Mouse (Mus musculus) lung, embryonic 15.5 days (tissue): ENCODE measurements at regions not wholly inside any gene's neighbourhood (a gene's known extent, or its start where the extent isn't known, plus 50 kb on each side); places are given as distances from the start of the nearest gene placed in this dataset.

Source experiments
- ATAC-seq: fragments of 200-750 bp; cut with Nextera tagmentation; 2 replicates; pipeline ENCODE4 v1.8.0; 2017; ENCODE audit warnings: moderate number of reproducible peaks, borderline replicate concordance; ENCODE audit not compliant: low FRiP score, low TSS enrichment; ENCODE audit errors: extremely low read depth
- H3K27ac ChIP-seq: fragments of 300-500 bp; sonication (generic); 2 replicates; pipeline ENCODE4 v1.5.1; 2015; ENCODE audit warnings: moderate library complexity, mild to moderate bottlenecking, inconsistent platforms
- H3K27me3 ChIP-seq: fragments of 300-500 bp; sonication (generic); 2 replicates; pipeline ENCODE4 v1.6.1; 2015; ENCODE audit warnings: inconsistent platforms
- H3K36me3 ChIP-seq: fragments of 300-500 bp; sonication (generic); 2 replicates; pipeline ENCODE4 v1.6.1; 2015; ENCODE audit warnings: inconsistent platforms
- H3K4me1 ChIP-seq: fragments of 300-500 bp; sonication (generic); 2 replicates; pipeline ENCODE4 v1.6.1; 2015; ENCODE audit warnings: inconsistent platforms
- H3K4me2 ChIP-seq: fragments of 300-500 bp; sonication (generic); 2 replicates; pipeline ENCODE4 v1.6.1; 2015; ENCODE audit warnings: inconsistent platforms, mild to moderate bottlenecking, moderate library complexity
- H3K4me3 ChIP-seq: fragments of 300-500 bp; sonication (generic); 2 replicates; pipeline ENCODE4 v1.5.1; 2015; ENCODE audit warnings: mild to moderate bottlenecking, inconsistent platforms
- H3K9ac ChIP-seq: fragments of 300-500 bp; sonication (generic); 2 replicates; pipeline ENCODE4 v1.6.1; 2015; ENCODE audit warnings: inconsistent platforms
- H3K9me3 ChIP-seq: fragments of 300-500 bp; sonication (generic); 2 replicates; pipeline ENCODE4 v1.6.1; 2016; ENCODE audit warnings: inconsistent platforms
- WGBS: fragments of 180-500 bp; shearing (Covaris S2); methylation state at CpG from one replicate; pipeline ENCODE4 v1.1.7; 2015; 5-methylcytosine and 5-hydroxymethylcytosine counted together

DNA sequence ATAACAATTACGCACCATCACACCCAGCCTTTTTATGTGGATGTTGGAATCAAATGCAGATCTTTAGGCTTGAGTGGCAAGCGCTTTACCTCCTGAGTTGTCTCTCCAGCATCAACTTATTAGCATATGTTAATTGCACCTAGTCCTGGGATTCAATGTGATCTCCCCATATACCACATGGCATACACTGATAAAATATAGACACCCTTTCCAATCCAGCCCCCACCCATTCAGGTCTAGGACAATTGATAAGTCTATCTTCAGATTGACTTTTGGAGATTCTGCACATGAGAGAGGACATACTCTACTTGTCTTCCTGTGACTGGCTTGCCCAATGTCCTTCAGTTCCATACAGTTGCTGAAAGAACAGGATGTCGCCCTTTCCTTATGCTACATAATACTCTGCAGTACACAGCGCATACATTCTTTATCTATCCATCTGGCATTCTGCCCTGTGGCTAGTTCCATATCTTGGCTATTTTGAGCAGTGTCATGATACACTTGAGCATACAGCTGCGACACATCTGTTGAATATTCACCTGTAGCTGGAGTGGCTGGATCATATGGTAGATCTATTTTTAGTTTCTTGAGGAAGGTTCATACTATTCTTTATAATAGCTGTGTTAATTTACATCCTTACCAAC is 120.3 kb downstream of the Gsdmc2 start:
- H3K4me2 ChIP-seq, result no peak overlapping the region
- peaks cover 32% of the 10 kb centered on the region for H3K4me1 ChIP-seq
- no peaks in the 10 kb centered on the region for H3K9me3 ChIP-seq
- H3K4me3 ChIP-seq, result no peak overlapping the region
- no peak for ATAC-seq
- H3K27me3 ChIP-seq, result no peaks in the 10 kb centered on the region
- H3K27ac ChIP-seq, result no peak overlapping the region
- no peak overlapping the region for H3K9ac ChIP-seq
- 75% methylated on average over 5 of the region's 5 CpGs for WGBS
- no peaks in the 10 kb centered on the region for H3K36me3 ChIP-seq

DNA sequence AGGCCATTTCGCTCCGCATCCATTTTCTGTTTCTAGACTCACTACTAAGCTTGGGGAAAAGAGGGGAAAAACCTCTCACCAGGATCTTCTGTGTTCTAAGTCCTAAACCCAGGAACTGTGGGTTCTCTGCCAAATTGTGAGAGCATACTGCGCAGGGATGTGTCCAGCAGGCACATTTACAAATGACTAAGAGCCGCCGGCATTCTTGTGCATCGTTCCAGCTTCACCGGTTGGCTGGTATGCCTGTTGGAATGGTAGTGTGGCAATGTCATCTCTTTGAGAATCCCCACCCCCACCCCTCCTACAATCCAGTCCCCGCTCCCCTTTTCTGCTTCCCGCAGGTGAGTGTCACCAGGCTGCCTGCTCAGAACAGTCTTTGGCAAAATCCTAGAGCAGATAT is 122.0 kb downstream of the Gsdmc2 start:
- Histone ChIP-seq H3K27me3 (no peaks in the 10 kb centered on the region), H3K9me3 (no peaks in the 10 kb centered on the region), H3K4me1 (peaks cover 32% of the 10 kb centered on the region), H3K4me2 (no peak overlapping the region), H3K27ac (no peak overlapping the region), H3K4me3 (no peak overlapping the region), H3K36me3 (no peaks in the 10 kb centered on the region), H3K9ac (no peak overlapping the region)
- ATAC-seq, result no peak
- WGBS, result 51% methylated on average over 9 of the region's 9 CpGs

DNA sequence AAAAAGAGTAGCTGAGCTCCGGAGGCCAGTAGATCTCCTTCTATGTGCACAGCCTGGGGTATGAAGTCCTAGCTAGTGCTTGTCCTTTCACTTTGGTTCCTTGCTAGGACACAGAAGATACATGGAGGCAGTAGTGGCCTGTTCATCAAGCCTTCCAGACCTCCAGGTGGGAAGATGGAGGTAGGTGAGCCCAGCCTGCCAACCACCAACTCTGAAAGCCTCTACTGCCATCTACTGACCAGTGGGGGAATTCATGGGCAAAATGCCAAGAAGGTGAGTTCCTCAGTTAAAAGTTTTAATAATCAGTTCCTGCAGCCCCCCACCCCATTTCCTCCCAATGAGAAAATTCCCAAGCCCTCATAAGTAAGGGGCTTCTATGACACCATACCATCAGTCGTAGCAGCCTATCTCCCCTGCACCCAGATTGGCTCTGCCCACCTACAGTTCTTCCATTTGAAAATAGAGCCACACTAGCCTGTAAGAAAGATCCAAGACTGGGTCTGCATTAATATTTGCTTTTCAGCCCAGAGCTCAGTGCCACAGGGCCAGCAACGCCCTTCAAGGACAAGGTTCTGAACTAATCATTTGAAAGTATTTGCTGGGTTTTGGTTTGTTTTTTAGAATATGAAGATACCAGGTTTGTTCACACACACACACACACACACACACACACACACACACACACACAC is 123.2 kb downstream of the Gsdmc2 start:
- 63% methylated on average over 3 of the region's 3 CpGs for WGBS
- no peaks in the 10 kb centered on the region for H3K36me3 ChIP-seq
- no peak for ATAC-seq

DNA sequence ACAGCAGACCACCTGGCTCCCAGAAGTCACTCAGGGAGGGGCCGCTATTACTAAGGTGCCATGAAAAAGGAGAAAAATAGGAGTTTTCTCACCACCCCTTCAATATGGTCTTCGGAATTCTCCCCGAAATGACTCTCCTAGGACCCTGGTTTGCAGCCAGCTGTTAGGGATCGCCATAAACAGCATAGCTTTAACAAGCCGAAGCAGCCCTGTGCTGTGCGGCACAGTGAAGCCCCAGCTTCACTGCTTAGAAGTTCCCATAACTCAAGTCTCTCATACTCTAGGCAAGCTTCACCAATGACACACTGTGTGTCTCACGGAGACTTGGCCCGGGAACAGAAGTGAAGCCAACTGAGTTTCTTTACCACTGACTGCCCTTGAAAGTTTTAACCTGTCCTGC is 127.2 kb downstream of the Gsdmc2 start:
- ATAC-seq, result no peak
- H3K9ac ChIP-seq, result no peak overlapping the region
- no peak overlapping the region for H3K4me2 ChIP-seq
- H3K36me3 ChIP-seq, result no peaks in the 10 kb centered on the region
- no peak overlapping the region for H3K27ac ChIP-seq
- H3K9me3 ChIP-seq, result no peaks in the 10 kb centered on the region
- no peak overlapping the region for H3K4me3 ChIP-seq
- H3K27me3 ChIP-seq, result no peaks in the 10 kb centered on the region
- H3K4me1 ChIP-seq, result peaks cover 5% of the 10 kb centered on the region; the same call in 1 of the 2 replicates
- WGBS, result 85% methylated on average over 8 of the region's 8 CpGs

More for the DNA sequence above, 123.2 kb downstream of the Gsdmc2 start:
- Histone ChIP-seq H3K27ac (no peak overlapping the region), H3K4me2 (no peak overlapping the region), H3K4me1 (peaks cover 27% of the 10 kb centered on the region), H3K27me3 (no peaks in the 10 kb centered on the region), H3K4me3 (no peak overlapping the region), H3K9me3 (no peaks in the 10 kb centered on the region), H3K9ac (no peak overlapping the region)

DNA sequence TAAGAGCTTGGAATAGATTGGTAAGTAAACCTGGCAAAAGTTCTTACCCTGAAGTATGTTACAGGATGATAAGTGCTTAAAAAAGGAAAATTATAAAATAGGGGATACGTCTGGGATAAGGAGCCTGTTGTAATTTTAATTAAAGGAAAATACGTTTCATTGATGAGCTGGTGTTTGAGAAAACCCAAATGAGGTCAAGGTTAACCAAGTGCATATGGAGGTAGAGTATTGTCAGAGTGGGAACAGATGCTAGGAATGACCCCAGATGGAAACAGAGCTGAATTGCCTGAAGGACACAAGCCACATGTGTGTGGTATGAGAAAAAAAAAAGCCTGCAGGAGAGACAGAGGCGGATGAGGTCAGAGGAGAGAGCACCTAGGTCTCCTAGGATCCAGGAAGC is 131.3 kb downstream of the Gsdmc2 start:
- Histone ChIP-seq H3K27ac (no peak overlapping the region), H3K9me3 (no peaks in the 10 kb centered on the region), H3K4me2 (no peak overlapping the region), H3K4me3 (no peak overlapping the region), H3K4me1 (no peaks in the 10 kb centered on the region), H3K9ac (no peak overlapping the region), H3K36me3 (no peaks in the 10 kb centered on the region), H3K27me3 (no peaks in the 10 kb centered on the region)
- 73% methylated on average over 3 of the region's 3 CpGs for WGBS
- ATAC-seq, result no peak

DNA sequence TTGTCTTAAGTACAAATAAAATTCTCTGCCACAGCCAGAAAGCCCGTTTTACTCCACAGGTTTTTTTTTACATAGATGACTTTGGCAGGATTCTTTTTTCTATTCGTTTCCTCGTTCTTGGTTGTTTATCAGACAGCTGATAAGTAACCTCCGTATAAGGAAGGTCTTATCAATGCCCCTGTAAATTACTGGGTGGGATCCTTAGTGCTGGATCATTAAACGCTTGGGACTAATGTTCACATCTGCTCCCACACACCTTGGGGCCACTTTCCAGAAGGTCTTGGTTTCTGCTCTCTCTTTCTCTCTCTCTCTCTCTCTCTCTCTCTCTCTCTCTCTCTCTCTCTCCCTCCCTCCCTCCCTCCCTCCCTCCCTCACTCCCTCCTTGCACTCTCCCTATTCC is 134.6 kb downstream of the Gsdmc2 start:
- no peak for ATAC-seq
- H3K4me3 ChIP-seq, result no peak overlapping the region
- no peak overlapping the region for H3K9ac ChIP-seq
- H3K4me2 ChIP-seq, result no peak overlapping the region
- no peaks in the 10 kb centered on the region for H3K4me1 ChIP-seq
- no peaks in the 10 kb centered on the region for H3K36me3 ChIP-seq
- H3K27me3 ChIP-seq, result no peaks in the 10 kb centered on the region
- 22% methylated on average over 5 of the region's 5 CpGs for WGBS
- no peaks in the 10 kb centered on the region for H3K9me3 ChIP-seq
- H3K27ac ChIP-seq, result no peak overlapping the region

DNA sequence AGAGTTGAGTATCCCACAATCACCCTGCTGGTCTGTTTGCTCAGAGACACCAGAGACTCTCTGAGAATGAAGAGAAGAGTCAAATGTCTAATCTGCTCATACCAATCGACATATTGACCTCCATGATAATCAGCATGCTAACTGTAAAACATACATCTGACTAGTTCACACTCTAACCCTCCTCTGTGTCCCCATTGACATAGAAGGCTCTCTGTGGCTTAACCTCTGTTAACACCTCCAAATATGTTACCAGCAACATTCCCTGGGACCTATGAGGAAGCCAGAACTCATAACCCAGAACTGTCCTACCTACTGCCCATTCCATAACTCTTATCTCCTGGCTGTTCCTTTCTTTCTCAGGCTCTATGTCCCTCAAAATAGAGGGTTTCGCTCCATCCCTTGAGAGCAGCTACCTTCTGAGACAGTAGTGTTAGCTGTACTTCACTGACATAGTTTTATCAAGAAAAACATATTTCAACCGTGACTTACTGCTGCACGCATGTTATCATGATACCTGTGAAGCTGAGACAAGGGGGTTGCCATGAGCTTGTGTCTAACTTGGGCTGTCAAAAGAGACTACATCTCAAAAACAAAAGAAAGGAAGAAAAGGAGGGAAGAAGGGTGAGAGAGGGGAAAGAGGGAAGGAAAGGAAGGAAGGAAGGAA is 135.6 kb downstream of the Gsdmc2 start:
- no peak overlapping the region for H3K4me3 ChIP-seq
- no peak for ATAC-seq
- no peak overlapping the region for H3K9ac ChIP-seq
- no peaks in the 10 kb centered on the region for H3K4me1 ChIP-seq
- WGBS, result 84% methylated on average over 4 of the region's 4 CpGs
- no peak overlapping the region for H3K4me2 ChIP-seq
- no peaks in the 10 kb centered on the region for H3K9me3 ChIP-seq
- no peak overlapping the region for H3K27ac ChIP-seq
- no peaks in the 10 kb centered on the region for H3K36me3 ChIP-seq
- H3K27me3 ChIP-seq, result no peaks in the 10 kb centered on the region

DNA sequence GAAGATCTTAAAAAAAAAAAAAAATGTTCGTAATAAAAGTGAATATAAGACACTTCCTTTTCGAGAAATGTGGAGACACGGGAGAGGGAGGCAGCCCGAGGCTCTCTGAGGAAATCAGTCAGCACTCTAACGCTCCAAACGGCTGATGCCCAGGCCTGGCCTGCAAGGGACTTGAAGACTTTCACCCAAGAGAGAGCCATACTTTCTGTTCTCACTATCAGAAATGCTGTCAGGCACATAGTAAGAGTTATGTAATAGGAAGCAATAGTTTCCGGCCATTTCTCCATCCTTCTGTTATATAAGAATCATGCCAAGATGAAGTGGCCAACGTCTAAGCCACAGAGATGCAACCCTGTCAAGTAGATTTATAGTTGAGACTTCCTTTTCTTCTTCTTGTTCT is 140.3 kb downstream of the Gsdmc2 start:
- 67% methylated on average over 8 of the region's 8 CpGs for WGBS
- no peak overlapping the region for H3K9ac ChIP-seq
- no peak for ATAC-seq
- no peaks in the 10 kb centered on the region for H3K9me3 ChIP-seq
- no peak overlapping the region for H3K4me3 ChIP-seq
- no peaks in the 10 kb centered on the region for H3K36me3 ChIP-seq
- no peaks in the 10 kb centered on the region for H3K27me3 ChIP-seq
- no peak overlapping the region for H3K27ac ChIP-seq
- H3K4me2 ChIP-seq, result no peak overlapping the region
- no peaks in the 10 kb centered on the region for H3K4me1 ChIP-seq

DNA sequence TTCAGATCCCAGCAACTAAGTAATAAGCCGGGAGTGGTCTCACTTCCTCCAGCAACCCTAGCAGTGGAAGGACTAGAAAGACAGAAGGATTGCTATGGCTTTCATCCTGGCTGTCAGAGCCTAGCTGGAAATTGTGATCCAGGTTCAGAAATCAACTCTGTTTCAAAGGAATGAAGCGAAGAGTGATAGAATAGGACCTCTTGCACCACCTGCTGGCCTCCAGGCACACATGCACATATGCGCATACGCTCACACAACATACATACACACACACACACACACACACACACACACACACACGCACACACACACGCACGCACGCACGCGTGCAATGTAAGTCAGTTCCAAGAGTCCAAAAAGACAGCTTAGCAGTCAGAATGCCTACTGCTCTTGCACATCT is 147.1 kb downstream of the Gsdmc2 start:
- H3K4me1 ChIP-seq, result no peaks in the 10 kb centered on the region
- WGBS, result 90% methylated on average over 10 of the region's 10 CpGs
- ATAC-seq, result no peak
- H3K9me3 ChIP-seq, result no peaks in the 10 kb centered on the region
- H3K27ac ChIP-seq, result no peak overlapping the region
- no peak overlapping the region for H3K4me3 ChIP-seq
- no peak overlapping the region for H3K9ac ChIP-seq
- H3K27me3 ChIP-seq, result no peaks in the 10 kb centered on the region
- no peaks in the 10 kb centered on the region for H3K36me3 ChIP-seq
- no peak overlapping the region for H3K4me2 ChIP-seq

DNA sequence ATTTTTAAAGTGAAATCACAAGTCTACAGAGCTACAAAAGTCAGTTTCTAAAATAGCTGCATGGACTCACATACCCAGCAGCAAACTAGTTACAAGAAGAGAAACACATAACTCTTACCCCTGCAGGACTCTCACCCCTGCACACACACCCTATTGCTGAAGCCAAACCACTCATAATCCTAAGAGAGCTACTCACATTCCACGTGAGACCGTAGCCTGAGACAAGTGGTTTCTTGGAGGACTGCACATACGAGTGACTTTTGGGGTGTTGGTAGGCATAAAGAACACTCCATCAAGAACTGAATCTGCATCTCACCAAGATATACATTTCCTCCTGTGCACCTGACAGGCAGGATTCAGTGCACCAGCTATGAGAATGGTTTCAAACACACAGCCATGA is 150.8 kb downstream of the Gsdmc2 start:
- Histone ChIP-seq H3K9me3 (no peaks in the 10 kb centered on the region), H3K4me1 (0 out of 2 replicates have a peak, but pooled peaks cover 7% of the 10 kb centered on the region), H3K27ac (no peak overlapping the region), H3K9ac (no peak overlapping the region), H3K4me2 (no peak overlapping the region), H3K4me3 (no peak overlapping the region), H3K27me3 (no peaks in the 10 kb centered on the region), H3K36me3 (no peaks in the 10 kb centered on the region)
- WGBS, result 62% methylated on average over 3 of the region's 3 CpGs
- no peak for ATAC-seq

DNA sequence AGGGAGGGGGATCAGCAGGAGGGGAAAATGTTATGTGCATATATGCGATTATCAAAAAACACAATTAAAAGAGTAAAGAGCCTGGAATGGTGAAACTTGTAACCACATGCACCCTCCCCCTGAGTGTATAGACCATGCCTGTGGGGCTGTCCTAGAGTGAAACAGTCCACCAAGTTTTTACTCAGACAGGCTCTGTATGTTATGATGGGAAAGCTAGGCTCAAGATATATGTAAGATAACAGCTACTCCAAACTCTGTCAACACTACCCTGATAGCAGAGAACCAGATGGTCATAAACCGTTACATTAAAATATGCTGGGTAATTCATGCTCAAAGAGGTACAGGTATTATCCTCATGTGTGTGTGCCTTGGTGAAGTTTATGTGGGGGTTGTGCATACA is 151.4 kb downstream of the Gsdmc2 start:
- Histone ChIP-seq H3K27me3 (no peaks in the 10 kb centered on the region), H3K36me3 (no peaks in the 10 kb centered on the region), H3K4me1 (0 out of 2 replicates have a peak, but pooled peaks cover 7% of the 10 kb centered on the region), H3K27ac (no peak overlapping the region), H3K9ac (no peak overlapping the region), H3K9me3 (no peaks in the 10 kb centered on the region), H3K4me3 (no peak overlapping the region), H3K4me2 (no peak overlapping the region)
- no peak for ATAC-seq
- 80% methylated on average over 2 of the region's 2 CpGs for WGBS
